Comparison of ENCODE assay signal across 13 mouse cellular contexts in genomic region chr10:37813026-37813425, GRCm38 (mm10).
DNase-seq lines count a peak whose midpoint lies in the region; ATAC-seq and TF ChIP-seq lines count a peak whose summit lies in the region.
"Had no signal": no experiment of that assay in that cellular context is flagged by ENCODE, and none has a peak within 500 bp of the region (broad histone marks: within the 10 kb centered on the region; RNA-seq: fewer than 3 reads in every experiment).

No protein-coding gene starts in this region.

- no peak for DNase-seq in forebrain, embryonic 10.5 days (ENCODE audit: extremely low spot score, low spot score)
- no peak for DNase-seq in midbrain, embryonic 11.5 days (ENCODE audit: low spot score, missing footprints)
- DNase-seq in brain, embryonic 14.5 days (ENCODE audit: low read depth), result peak; percentile 43
- DNase-seq in hindbrain, postnatal 0 days (ENCODE audit: low spot score), result no peak
- DNase-seq: liver, postnatal 0 days; thymus, postnatal 14 days had no signal

- TF ChIP-seq POLR2A in brain, embryonic 14.5 days (IDR thresholded peaks at IDR 0.05; ENCODE audit: borderline replicate concordance, extremely low read depth, insufficient read depth, insufficient read length, poor library complexity, severe bottlenecking), result no peak

- no peaks in the 10 kb centered on the region for H3K9me3 ChIP-seq in forebrain, embryonic 15.5 days
- no peaks in the 10 kb centered on the region for H3K9me3 ChIP-seq in forebrain, embryonic 10.5 days
- H3K9me3 ChIP-seq in midbrain, embryonic 12.5 days, result no peaks in the 10 kb centered on the region
- H3K9me3 ChIP-seq in midbrain, embryonic 11.5 days (ENCODE audit: control insufficient read depth, low read length), result no peaks in the 10 kb centered on the region
- no peaks in the 10 kb centered on the region for H3K9me3 ChIP-seq in hindbrain, postnatal 0 days (ENCODE audit: low read length)
- no peaks in the 10 kb centered on the region for H3K9me3 ChIP-seq in intestine, embryonic 15.5 days
- H3K9me3 ChIP-seq: limb, embryonic 12.5 days had no signal

- peak overlapping the region; percentile 29 for H3K27ac ChIP-seq in forebrain, embryonic 15.5 days (replicated peaks)
- no peak overlapping the region for H3K27ac ChIP-seq in forebrain, embryonic 10.5 days
- H3K27ac ChIP-seq in midbrain, embryonic 12.5 days (replicated peaks), result peak overlapping the region; percentile 49; the same call in 1 of the 2 replicates
- H3K27ac ChIP-seq in midbrain, embryonic 11.5 days (ENCODE audit: low read depth, low read length), result no peak overlapping the region
- peak overlapping the region; percentile 52; the same call in 1 of the 2 replicates for H3K27ac ChIP-seq in hindbrain, postnatal 0 days
- no peak overlapping the region for H3K27ac ChIP-seq in intestine, embryonic 15.5 days
- H3K27ac ChIP-seq: limb, embryonic 12.5 days had no signal

- H3K4me1 ChIP-seq in forebrain, embryonic 15.5 days, result peaks cover 16% of the 10 kb centered on the region
- peaks cover 5% of the 10 kb centered on the region; the same call in 1 of the 2 replicates for H3K4me1 ChIP-seq in forebrain, embryonic 10.5 days
- H3K4me1 ChIP-seq in midbrain, embryonic 12.5 days, result peaks cover 14% of the 10 kb centered on the region
- 0 out of 2 replicates have a peak, but pooled peaks cover 5% of the 10 kb centered on the region for H3K4me1 ChIP-seq in midbrain, embryonic 11.5 days (ENCODE audit: control insufficient read depth, insufficient read depth, low read length)
- H3K4me1 ChIP-seq in hindbrain, postnatal 0 days (ENCODE audit: insufficient read depth, low read length), result no peaks in the 10 kb centered on the region
- H3K4me1 ChIP-seq in intestine, embryonic 15.5 days (replicated peaks), result no peaks in the 10 kb centered on the region
- H3K4me1 ChIP-seq: limb, embryonic 12.5 days had no signal

- 31% methylated on average over 2 of the region's 2 CpGs for WGBS in forebrain, embryonic 15.5 days
- WGBS in forebrain, embryonic 10.5 days, result 90% methylated on average over 2 of the region's 2 CpGs
- WGBS in midbrain, embryonic 12.5 days, result 73% methylated on average over 2 of the region's 2 CpGs
- 90% methylated on average over 2 of the region's 2 CpGs for WGBS in midbrain, embryonic 11.5 days
- WGBS in hindbrain, postnatal 0 days, result 31% methylated on average over 2 of the region's 2 CpGs
- WGBS in intestine, embryonic 15.5 days, result 65% methylated on average over 2 of the region's 2 CpGs

- no peak overlapping the region for H3K4me3 ChIP-seq in forebrain, embryonic 15.5 days
- H3K4me3 ChIP-seq in forebrain, embryonic 10.5 days, result no peak overlapping the region
- H3K4me3 ChIP-seq in midbrain, embryonic 12.5 days, result no peak overlapping the region
- H3K4me3 ChIP-seq in midbrain, embryonic 11.5 days (ENCODE audit: low read depth, low read length), result no peak overlapping the region
- no peak overlapping the region for H3K4me3 ChIP-seq in hindbrain, postnatal 0 days (ENCODE audit: low read length)
- no peak overlapping the region for H3K4me3 ChIP-seq in intestine, embryonic 15.5 days (replicated peaks)
- H3K4me3 ChIP-seq: limb, embryonic 12.5 days had no signal

- H3K4me2 ChIP-seq in forebrain, embryonic 15.5 days (replicated peaks), result no peak overlapping the region
- no peak overlapping the region for H3K4me2 ChIP-seq in midbrain, embryonic 12.5 days (replicated peaks)
- H3K4me2 ChIP-seq in midbrain, embryonic 11.5 days, result no peak overlapping the region
- no peak overlapping the region for H3K4me2 ChIP-seq in hindbrain, postnatal 0 days (ENCODE audit: low read depth, low read length)
- no peak overlapping the region for H3K4me2 ChIP-seq in intestine, embryonic 15.5 days (replicated peaks)
- H3K4me2 ChIP-seq: heart, embryonic 11.5 days; limb, embryonic 12.5 days; liver, embryonic 11.5 days had no signal

- no peaks in the 10 kb centered on the region for H3K36me3 ChIP-seq in forebrain, embryonic 15.5 days
- no peaks in the 10 kb centered on the region for H3K36me3 ChIP-seq in forebrain, embryonic 10.5 days (replicated peaks)
- H3K36me3 ChIP-seq in midbrain, embryonic 12.5 days, result no peaks in the 10 kb centered on the region
- no peaks in the 10 kb centered on the region for H3K36me3 ChIP-seq in midbrain, embryonic 11.5 days (ENCODE audit: control insufficient read depth, insufficient read depth, low read length)
- no peaks in the 10 kb centered on the region for H3K36me3 ChIP-seq in hindbrain, postnatal 0 days (ENCODE audit: insufficient read depth, low read length)
- H3K36me3 ChIP-seq in intestine, embryonic 15.5 days, result no peaks in the 10 kb centered on the region
- H3K36me3 ChIP-seq: limb, embryonic 12.5 days had no signal

- no peak overlapping the region for H3K9ac ChIP-seq in forebrain, embryonic 15.5 days (replicated peaks)
- H3K9ac ChIP-seq in midbrain, embryonic 12.5 days (replicated peaks), result no peak overlapping the region
- no peak overlapping the region for H3K9ac ChIP-seq in midbrain, embryonic 11.5 days (ENCODE audit: low read length)
- no peak overlapping the region for H3K9ac ChIP-seq in hindbrain, postnatal 0 days (replicated peaks; ENCODE audit: low read length)
- no peak overlapping the region for H3K9ac ChIP-seq in intestine, embryonic 15.5 days
- H3K9ac ChIP-seq: limb, embryonic 12.5 days; liver, postnatal 0 days had no signal

- H3K27me3 ChIP-seq in forebrain, embryonic 15.5 days, result no peaks in the 10 kb centered on the region
- H3K27me3 ChIP-seq in forebrain, embryonic 10.5 days (ENCODE audit: poor library complexity, severe bottlenecking), result no peaks in the 10 kb centered on the region
- no peaks in the 10 kb centered on the region for H3K27me3 ChIP-seq in midbrain, embryonic 12.5 days
- H3K27me3 ChIP-seq in midbrain, embryonic 11.5 days (ENCODE audit: control insufficient read depth, insufficient read depth, low read length), result no peaks in the 10 kb centered on the region
- no peaks in the 10 kb centered on the region for H3K27me3 ChIP-seq in hindbrain, postnatal 0 days (ENCODE audit: insufficient read depth, low read length)
- no peaks in the 10 kb centered on the region for H3K27me3 ChIP-seq in intestine, embryonic 15.5 days (replicated peaks)
- H3K27me3 ChIP-seq: limb, embryonic 12.5 days had no signal

- no peak for TF ChIP-seq CTCF in brain, embryonic 14.5 days (IDR thresholded peaks at IDR 0.05; ENCODE audit: borderline replicate concordance, extremely low read depth, insufficient read depth, insufficient read length)
- no peak for TF ChIP-seq CTCF in hindbrain, postnatal 0 days (IDR thresholded peaks at IDR 0.05; ENCODE audit: low read depth)

- peak; percentile 53 for ATAC-seq in forebrain, embryonic 15.5 days (replicated peaks)
- ATAC-seq in midbrain, embryonic 12.5 days (ENCODE audit: low FRiP score, low read depth), result no peak
- no peak for ATAC-seq in midbrain, embryonic 11.5 days (ENCODE audit: low FRiP score)
- no peak for ATAC-seq in hindbrain, postnatal 0 days
- no peak for ATAC-seq in intestine, embryonic 15.5 days
- no peak for ATAC-seq in activated CD4-positive, CD25-positive, alpha-beta regulatory T cell, adult 4 months
- ATAC-seq: liver, postnatal 0 days had no signal

Comparison
In these comparisons a context has a peak if more than half of its experiments do, and no peak if none do; other contexts are left out.
1. H3K27ac ChIP-seq: peak in forebrain, embryonic 15.5 days (single experiment), midbrain, embryonic 12.5 days (single experiment) and hindbrain, postnatal 0 days (single experiment); none in forebrain, embryonic 10.5 days (single experiment), midbrain, embryonic 11.5 days (single experiment) and intestine, embryonic 15.5 days (single experiment).